Mouse (Mus musculus): Measurements from ENCODE around the gene Camkmt.

- TF ChIP-seq POLR2A (IDR thresholded peaks at IDR 0.05; ENCODE audit: low read depth, low read length): no peak
- no peak for TF ChIP-seq CTCF (IDR thresholded peaks at IDR 0.05; ENCODE audit: borderline replicate concordance, insufficient read depth, low read length)
Observed at GRCm38 (mm10) chr17:85349331-85349935, 259.1 kb downstream of the Camkmt start.

Data from embryonic fibroblast, embryonic 13.5 days (primary cell).